Mouse (Mus musculus) 3T3-L1 (cell line): Measurements from ENCODE around the gene Efcab9.
A peak's percentile ranks its signal among the peaks of the same experiment; 100 is the strongest.

Experiments
- DNase-seq: peaks from one replicate; pipeline ENCODE4 v3.0.0-alpha.2; 2015; ENCODE audit warnings: low read depth, low spot score

Gene Efcab9

GRCm38 (mm10) chr11:32498757-32499535, 32.9 kb downstream of the Efcab9 start:
- no peak for DNase-seq

- DNase-seq, result no peak
Measured at GRCm38 (mm10) chr11:32495283-32495682, 36.6 kb downstream of the Efcab9 start.

- peak; percentile 15 for DNase-seq
Measured at GRCm38 (mm10) chr11:32493312-32493711, 38.6 kb downstream of the Efcab9 start.

GRCm38 (mm10) chr11:32491079-32491478, 40.8 kb downstream of the Efcab9 start:
- DNase-seq, result no peak

GRCm38 (mm10) chr11:32488808-32489670, 42.8 kb downstream of the Efcab9 start:
- DNase-seq, result peak; percentile 59

GRCm38 (mm10) chr11:32488344-32488743, 43.5 kb downstream of the Efcab9 start:
- no peak for DNase-seq

GRCm38 (mm10) chr11:32487501-32487900, 44.4 kb downstream of the Efcab9 start:
- peak; percentile 43 for DNase-seq

GRCm38 (mm10) chr11:32486621-32487020, 45.3 kb downstream of the Efcab9 start:
- DNase-seq, result peak; percentile 17

- DNase-seq, result peak; percentile 20
Measured at GRCm38 (mm10) chr11:32485290-32485689, 46.6 kb downstream of the Efcab9 start.

GRCm38 (mm10) chr11:32481525-32481924, 50.4 kb downstream of the Efcab9 start:
- DNase-seq, result no peak

- no peak for DNase-seq
Measured at GRCm38 (mm10) chr11:32475487-32476236, 56.2 kb downstream of the Efcab9 start.

GRCm38 (mm10) chr11:32474725-32475124, 57.2 kb downstream of the Efcab9 start:
- DNase-seq, result no peak
